Mouse (Mus musculus) heart, adult 8-10 months (tissue): ENCODE measurements at regions not wholly inside any gene's neighbourhood (a gene's known extent, or its start where the extent isn't known, plus 50 kb on each side); places are given as distances from the start of the nearest gene placed in this dataset.

Experiments used
- DNase-seq: peaks from one replicate; pipeline ENCODE4 v3.0.0; 2022; ENCODE audit warnings: low spot score

- no peak for DNase-seq
Measured at GRCm38 (mm10) chr2:79081769-79082168, 173.5 kb upstream of the Itga4 start.

- DNase-seq: no peak
Measured at GRCm38 (mm10) chr2:79086280-79086679, 168.9 kb upstream of the Itga4 start.

- peak; percentile 7 for DNase-seq
Measured at GRCm38 (mm10) chr2:79086857-79087578, 168.2 kb upstream of the Itga4 start.

GRCm38 (mm10) chr2:79087600-79088205 lies 167.5 kb upstream of the Itga4 start:
- peak; percentile 3 for DNase-seq

- DNase-seq: no peak
Measured at GRCm38 (mm10) chr2:79090273-79090672, 165.0 kb upstream of the Itga4 start.

- no peak for DNase-seq
Measured at GRCm38 (mm10) chr2:79094298-79094697, 160.9 kb upstream of the Itga4 start.

- no peak for DNase-seq
Measured at GRCm38 (mm10) chr2:79096532-79097251, 158.5 kb upstream of the Itga4 start.

- DNase-seq: no peak
Measured at GRCm38 (mm10) chr2:79099601-79100000, 155.6 kb upstream of the Itga4 start.

GRCm38 (mm10) chr2:79111673-79112072 lies 143.6 kb upstream of the Itga4 start:
- DNase-seq: no peak

GRCm38 (mm10) chr2:79112076-79112475 lies 143.2 kb upstream of the Itga4 start:
- DNase-seq: no peak

- DNase-seq: no peak
Measured at GRCm38 (mm10) chr2:79120610-79121345, 134.4 kb upstream of the Itga4 start.

GRCm38 (mm10) chr2:79122530-79122929 lies 132.7 kb upstream of the Itga4 start:
- DNase-seq: no peak

- no peak for DNase-seq
Measured at GRCm38 (mm10) chr2:79124272-79124976, 130.8 kb upstream of the Itga4 start.

- no peak for DNase-seq
Measured at GRCm38 (mm10) chr2:79126170-79126879, 128.9 kb upstream of the Itga4 start.

GRCm38 (mm10) chr2:79126996-79127741 lies 128.1 kb upstream of the Itga4 start:
- no peak for DNase-seq

GRCm38 (mm10) chr2:79127822-79128221 lies 127.4 kb upstream of the Itga4 start:
- no peak for DNase-seq

- no peak for DNase-seq
Measured at GRCm38 (mm10) chr2:79130660-79131059, 124.6 kb upstream of the Itga4 start.

GRCm38 (mm10) chr2:79131235-79131634 lies 124.0 kb upstream of the Itga4 start:
- DNase-seq: no peak

- peak; percentile 6 for DNase-seq
Measured at GRCm38 (mm10) chr2:79131743-79132517, 123.3 kb upstream of the Itga4 start.
